In genomic region chr4:54965169-54965695, GRCm38 (mm10) we compare ENCODE assay signal across 11 mouse cellular contexts. TPM values are rescaled to one million over a fixed set of nuclear protein-coding genes. Genes with fewer than 3 reads are reported as not detected.
A peak's percentile ranks its signal among the peaks of the same experiment; 100 is the strongest.
DNase-seq lines count a peak whose midpoint lies in the region; ATAC-seq and TF ChIP-seq lines count a peak whose summit lies in the region.
"Had no signal": no experiment of that assay in that cellular context is flagged by ENCODE, and none has a peak within 500 bp of the region (broad histone marks: within the 10 kb centered on the region; RNA-seq: fewer than 3 reads in every experiment).

No protein-coding gene starts in this region.

- no peak overlapping the region for H3K4me2 ChIP-seq in forebrain, embryonic 12.5 days
- H3K4me2 ChIP-seq in forebrain, embryonic 16.5 days (ENCODE audit: low read length) = no peak overlapping the region
- no peak overlapping the region for H3K4me2 ChIP-seq in heart, postnatal 0 days (ENCODE audit: low read depth, low read length)

- TF ChIP-seq EP300 in heart, postnatal 0 days (IDR thresholded peaks at IDR 0.05; ENCODE audit: low read depth) = no peak

- ATAC-seq in forebrain, embryonic 12.5 days (ENCODE audit: low FRiP score) = no peak
- ATAC-seq in forebrain, embryonic 16.5 days = no peak
- no peak for ATAC-seq in heart, postnatal 0 days (ENCODE audit: insufficient read depth, low read depth)

- peak; percentile 5 for DNase-seq in heart, postnatal 0 days (ENCODE audit: low spot score)
- no peak for DNase-seq in heart, postnatal 36 days
- peak; percentile 54 for DNase-seq in Muller cell, postnatal 12 days (ENCODE audit: inconsistent ontology term)
- DNase-seq in lung, postnatal 10 days = peak; percentile 33
- DNase-seq in right cerebral cortex, adult 18-20 months = no peak
- no peak for DNase-seq in thymus, adult 2 months
- DNase-seq: cerebellum, adult 9-11 months; thymus, postnatal 25 days had no signal

- H3K4me3 ChIP-seq in forebrain, embryonic 12.5 days (replicated peaks) = no peak overlapping the region
- H3K4me3 ChIP-seq in forebrain, embryonic 16.5 days (replicated peaks; ENCODE audit: low read length) = no peak overlapping the region
- H3K4me3 ChIP-seq in heart, postnatal 0 days (ENCODE audit: low read depth, low read length) = no peak overlapping the region
- H3K4me3 ChIP-seq in thymus, adult 2 months (ENCODE audit: control insufficient read depth, insufficient read depth, low read length) = no peak overlapping the region
- H3K4me3 ChIP-seq: erythroblast, embryonic 14.5 days had no signal

- TF ChIP-seq POLR2A in thymus, adult 2 months (IDR thresholded peaks at IDR 0.05; ENCODE audit: control insufficient read depth, extremely low read depth, insufficient read depth, low read length, poor library complexity) = no peak

- H3K9ac ChIP-seq in forebrain, embryonic 12.5 days = no peak overlapping the region
- no peak overlapping the region for H3K9ac ChIP-seq in forebrain, embryonic 16.5 days (replicated peaks; ENCODE audit: low read depth, low read length)
- no peak overlapping the region for H3K9ac ChIP-seq in heart, postnatal 0 days (replicated peaks; ENCODE audit: low read depth, low read length)

- no peaks in the 10 kb centered on the region for H3K9me3 ChIP-seq in forebrain, embryonic 12.5 days
- H3K9me3 ChIP-seq in forebrain, embryonic 16.5 days (ENCODE audit: control insufficient read depth, low read length) = no peaks in the 10 kb centered on the region
- no peaks in the 10 kb centered on the region for H3K9me3 ChIP-seq in heart, postnatal 0 days (replicated peaks; ENCODE audit: control insufficient read depth, low read length)

- H3K4me1 ChIP-seq in forebrain, embryonic 12.5 days = peaks cover 34% of the 10 kb centered on the region
- peaks cover 38% of the 10 kb centered on the region for H3K4me1 ChIP-seq in forebrain, embryonic 16.5 days (replicated peaks; ENCODE audit: control insufficient read depth, insufficient read depth, low read length)
- peaks cover 32% of the 10 kb centered on the region for H3K4me1 ChIP-seq in heart, postnatal 0 days (ENCODE audit: control insufficient read depth, insufficient read depth)
- H3K4me1 ChIP-seq in thymus, adult 2 months (replicated peaks; ENCODE audit: control insufficient read depth, insufficient read depth, low read length) = no peaks in the 10 kb centered on the region

- intact Hi-C loops in heart, postnatal 36 days (cut with DNase I) = no loop called here

- 67% methylated on average over 9 of the region's 9 CpGs for WGBS in forebrain, embryonic 12.5 days
- 65% methylated on average over 9 of the region's 9 CpGs for WGBS in forebrain, embryonic 16.5 days
- 49% methylated on average over 9 of the region's 9 CpGs for WGBS in heart, postnatal 0 days
- WGBS in thymus, adult 2 months = 97% methylated on average over 9 of the region's 9 CpGs

- H3K27me3 ChIP-seq in forebrain, embryonic 12.5 days = no peaks in the 10 kb centered on the region
- H3K27me3 ChIP-seq in forebrain, embryonic 16.5 days (replicated peaks; ENCODE audit: control insufficient read depth, insufficient read depth, low read length) = no peaks in the 10 kb centered on the region
- no peaks in the 10 kb centered on the region for H3K27me3 ChIP-seq in heart, postnatal 0 days (ENCODE audit: control insufficient read depth, insufficient read depth, low read length)
- H3K27me3 ChIP-seq in thymus, adult 2 months (ENCODE audit: control insufficient read depth, insufficient read depth, low read length) = no peaks in the 10 kb centered on the region

- 0 out of 2 replicates have a peak overlapping the region, but pooled peaks have one; percentile 15 for H3K27ac ChIP-seq in forebrain, embryonic 12.5 days
- no peak overlapping the region for H3K27ac ChIP-seq in forebrain, embryonic 16.5 days (ENCODE audit: low read length)
- no peak overlapping the region for H3K27ac ChIP-seq in heart, postnatal 0 days (ENCODE audit: low read depth)
- H3K27ac ChIP-seq in thymus, adult 2 months (ENCODE audit: control insufficient read depth, insufficient read depth, low read length) = no peak overlapping the region

- peaks cover 63% of the 10 kb centered on the region for H3K36me3 ChIP-seq in forebrain, embryonic 12.5 days (replicated peaks)
- H3K36me3 ChIP-seq in forebrain, embryonic 16.5 days (ENCODE audit: control insufficient read depth, insufficient read depth) = 0 out of 2 replicates have a peak, but pooled peaks cover 2% of the 10 kb centered on the region
- no peaks in the 10 kb centered on the region for H3K36me3 ChIP-seq in heart, postnatal 0 days (replicated peaks; ENCODE audit: control insufficient read depth, insufficient read depth, low read length)
- no peaks in the 10 kb centered on the region for H3K36me3 ChIP-seq in thymus, adult 2 months (ENCODE audit: control insufficient read depth, insufficient read depth, low read length)

- TF ChIP-seq CTCF in heart, postnatal 0 days (IDR thresholded peaks at IDR 0.05; ENCODE audit: low read depth) = no peak
- TF ChIP-seq CTCF in thymus, adult 2 months (IDR thresholded peaks at IDR 0.05; ENCODE audit: borderline replicate concordance, control insufficient read depth, extremely low read depth, insufficient read depth, low read length, poor library complexity) = no peak

RNA-seq across cellular contexts. Expression of gene Zfp462, which starts 20.4 kb away (rescaled TPM):
- 21.2 and 21.6 TPM in 2 replicates for polyA plus RNA-seq in forebrain, embryonic 12.5 days (2016; fragmentation: Nextera tagmentation; extraction: Ambion mirVana)
- polyA plus RNA-seq in forebrain, embryonic 16.5 days (2015; fragmentation: Nextera tagmentation; extraction: Ambion mirVana) = 20.5 and 22.2 TPM in 2 replicates
- total RNA-seq in heart, postnatal 0 days (2014; rRNA removed; ENCODE audit: low replicate concordance) = 5.5 and 6.6 TPM in 2 replicates
- 1.0 and 1.1 TPM in 2 replicates for polyA plus RNA-seq in heart, postnatal 0 days (2015; fragmentation: Nextera tagmentation; extraction: Ambion mirVana)
- 1 to 10 TPM; 7.2 to 7.5 TPM for total RNA-seq in heart, postnatal 36 days (2021)
- 1.9 and 2.0 TPM in 2 replicates for polyA plus RNA-seq in thymus, adult 2 months (2012; rRNA removed)
- polyA plus RNA-seq: erythroblast, embryonic 14.5 days had no signal

Comparison
In these comparisons a context has a peak if more than half of its experiments do, and no peak if none do; other contexts are left out.
1. DNase-seq: peak in heart, postnatal 0 days (single experiment), Muller cell, postnatal 12 days (single experiment) and lung, postnatal 10 days (single experiment); none in heart, postnatal 36 days (0 of 2), right cerebral cortex, adult 18-20 months (single experiment) and thymus, adult 2 months (single experiment).